Comparison of ENCODE assay signal across 23 mouse cellular contexts in the genomic region with DNA sequence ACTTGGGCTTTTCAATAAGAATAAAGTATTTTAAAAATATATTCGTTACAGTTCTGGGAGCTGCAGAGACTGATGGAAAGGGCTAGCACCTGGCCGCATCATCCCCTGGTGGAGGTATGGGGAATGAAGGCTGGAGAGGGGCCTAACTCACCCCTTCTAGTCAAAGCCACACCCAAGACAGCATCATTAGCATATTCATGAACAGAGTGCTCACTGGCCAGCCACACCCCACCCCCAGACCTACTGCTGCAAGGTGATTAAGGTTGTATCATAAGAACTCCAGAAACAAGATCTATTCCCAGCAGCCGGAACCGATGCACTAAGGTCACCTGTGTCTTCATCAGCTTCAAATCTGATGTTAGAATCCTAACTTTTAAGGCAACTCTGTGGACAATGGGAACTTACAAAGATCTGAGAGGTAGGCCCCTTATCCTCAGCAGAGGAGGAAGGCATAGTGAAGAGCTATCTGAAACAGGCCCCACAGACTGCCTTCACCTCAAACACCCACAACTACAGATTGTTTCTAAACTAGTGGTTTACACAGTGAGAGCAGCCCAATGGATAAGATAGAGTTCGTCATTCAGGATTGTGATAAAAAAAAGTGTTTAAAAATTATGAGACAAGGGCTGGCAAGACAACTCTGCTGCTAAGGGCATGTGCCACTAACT.
DNase-seq lines count a peak whose midpoint lies in the region; ATAC-seq and TF ChIP-seq lines count a peak whose summit lies in the region.
"Had no signal": no experiment of that assay in that cellular context is flagged by ENCODE, and none has a peak within 500 bp of the region (broad histone marks: within the 10 kb centered on the region; RNA-seq: fewer than 3 reads in every experiment).

No protein-coding gene starts in this region.

- H3K4me3 ChIP-seq in ES-Bruce4 (ENCODE audit: low read depth, low read length) = no peak overlapping the region
- no peak overlapping the region for H3K4me3 ChIP-seq in MEL (ENCODE audit: control insufficient read depth in 1 of 2, insufficient read depth in 1 of 2, low read depth in 2 of 2, low read length in 2 of 2)
- H3K4me3 ChIP-seq in liver, embryonic 16.5 days (ENCODE audit: low read depth, low read length) = no peak overlapping the region
- no peak overlapping the region for H3K4me3 ChIP-seq in hindbrain, embryonic 13.5 days
- H3K4me3 ChIP-seq: embryonic facial prominence, embryonic 15.5 days; heart, embryonic 13.5 days; left cerebral cortex, adult 2 months had no signal

- TF ChIP-seq POLR2A in ES-Bruce4 (IDR thresholded peaks at IDR 0.05; ENCODE audit: insufficient read depth, low read length) = no peak
- TF ChIP-seq POLR2A in MEL (IDR thresholded peaks at IDR 0.05; ENCODE audit: control insufficient read depth in 1 of 2, insufficient read depth in 1 of 2, low read depth in 1 of 2, low read length in 2 of 2, poor library complexity in 1 of 2) = no peak

- 36% methylated on average over 5 of the region's 5 CpGs for WGBS in liver, embryonic 16.5 days (ENCODE audit: insufficient replicate concordance)
- 86% methylated on average over 5 of the region's 5 CpGs for WGBS in hindbrain, embryonic 13.5 days

- TF ChIP-seq EP300 in ES-Bruce4 (IDR thresholded peaks at IDR 0.05; ENCODE audit: insufficient read depth, low read depth, low read length) (0 out of 2 replicates have a peak, but pooled peaks have one; percentile 19), MEL (IDR thresholded peaks at IDR 0.05; ENCODE audit: low read depth in 1 of 2, low read length in 2 of 2) (peak in 1 of 2 experiments; percentile 29; a peak in 1 of 4 replicates)

- DNase-seq in MEL (ENCODE audit: low read depth, low spot score) = peak; percentile 64
- no peak for DNase-seq in lung, postnatal 10 days
- no peak for DNase-seq in kidney, adult 18-20 months
- DNase-seq: adrenal gland, adult 2 months; cerebellum, adult 11 months; gastrocnemius, postnatal 10 days; kidney, postnatal 10 days; layer of hippocampus, adult 9-11 months; left cerebral cortex, postnatal 4 days; lung, postnatal 14 days; right cerebral cortex, postnatal 14 days; thymus, adult 2 months had no signal

- TF ChIP-seq CTCF in ES-Bruce4 (IDR thresholded peaks at IDR 0.05; ENCODE audit: low read depth, low read length) = peak; percentile 17
- no peak; a peak in 1 of 6 replicates for TF ChIP-seq CTCF in MEL (IDR thresholded peaks at IDR 0.05 in 2 of 3, conservative IDR thresholded peaks at IDR 0.05 in 1 of 3; ENCODE audit: control insufficient read depth in 1 of 3, insufficient read depth in 1 of 3, low read depth in 2 of 3, low read length in 3 of 3, poor library complexity in 1 of 3, severe bottlenecking in 1 of 3)

- H3K4me2 ChIP-seq in liver, embryonic 16.5 days (ENCODE audit: low read depth, low read length) = no peak overlapping the region
- no peak overlapping the region for H3K4me2 ChIP-seq in hindbrain, embryonic 13.5 days
- H3K4me2 ChIP-seq: embryonic facial prominence, embryonic 15.5 days; heart, embryonic 13.5 days had no signal

- no peak for TF ChIP-seq RAD21 in MEL (IDR thresholded peaks at IDR 0.05; ENCODE audit: low read depth, low read length)

- H3K9me3 ChIP-seq in ES-Bruce4 (replicated peaks; ENCODE audit: control insufficient read depth, insufficient read depth, low read length, poor library complexity, severe bottlenecking) (peaks cover 6% of the 10 kb centered on the region; the same call in 1 of the 2 replicates), MEL (replicated peaks; ENCODE audit: insufficient read depth, low read length) (no peaks in the 10 kb centered on the region)
- H3K9me3 ChIP-seq in liver, embryonic 16.5 days (replicated peaks; ENCODE audit: control insufficient read depth, low read length) = no peaks in the 10 kb centered on the region
- no peaks in the 10 kb centered on the region for H3K9me3 ChIP-seq in hindbrain, embryonic 13.5 days
- H3K9me3 ChIP-seq: embryonic facial prominence, embryonic 15.5 days; heart, embryonic 13.5 days had no signal

- H3K9ac ChIP-seq in ES-Bruce4 (ENCODE audit: low read depth, poor library complexity, severe bottlenecking) (no peak overlapping the region), MEL (ENCODE audit: control insufficient read depth, low read depth, low read length, poor library complexity, severe bottlenecking) (no peak overlapping the region)
- H3K9ac ChIP-seq in liver, embryonic 16.5 days (ENCODE audit: low read depth, low read length) = no peak overlapping the region
- no peak overlapping the region for H3K9ac ChIP-seq in hindbrain, embryonic 13.5 days
- H3K9ac ChIP-seq: embryonic facial prominence, embryonic 15.5 days; heart, embryonic 13.5 days had no signal

- H3K27me3 ChIP-seq in ES-Bruce4 (ENCODE audit: control insufficient read depth, insufficient read depth, low read length, poor library complexity, severe bottlenecking) (no peaks in the 10 kb centered on the region), MEL (ENCODE audit: control insufficient read depth in 1 of 2, insufficient read depth in 2 of 2, low read length in 2 of 2) (no peaks in the 10 kb centered on the region)
- no peaks in the 10 kb centered on the region for H3K27me3 ChIP-seq in liver, embryonic 16.5 days (ENCODE audit: control insufficient read depth, insufficient read depth, low read depth, low read length)
- H3K27me3 ChIP-seq in hindbrain, embryonic 13.5 days = no peaks in the 10 kb centered on the region
- H3K27me3 ChIP-seq: embryonic facial prominence, embryonic 15.5 days; heart, embryonic 13.5 days had no signal

- H3K79me2 ChIP-seq in MEL (ENCODE audit: control insufficient read depth, insufficient read depth, low read length, poor library complexity) = no peaks in the 10 kb centered on the region; the same call in 1 of the 2 replicates

- H3K27ac ChIP-seq in ES-Bruce4 (ENCODE audit: insufficient read depth, low read length) (no peak overlapping the region), MEL (ENCODE audit: control insufficient read depth, low read depth, low read length) (peak overlapping the region; percentile 28; the same call in 1 of the 2 replicates)
- H3K27ac ChIP-seq in liver, embryonic 16.5 days (ENCODE audit: low read length) = no peak overlapping the region
- H3K27ac ChIP-seq in hindbrain, embryonic 13.5 days = no peak overlapping the region
- H3K27ac ChIP-seq: embryonic facial prominence, embryonic 15.5 days; left cerebral cortex, adult 2 months had no signal

- no peaks in the 10 kb centered on the region for H3K36me3 ChIP-seq in ES-Bruce4 (ENCODE audit: control insufficient read depth, insufficient read depth, low read length, poor library complexity, severe bottlenecking)
- H3K36me3 ChIP-seq in MEL (ENCODE audit: control insufficient read depth in 1 of 2, insufficient read depth in 2 of 2, low read length in 2 of 2) = peaks cover 0 to 47% of the 10 kb centered on the region in 2 experiments; a peak in 2 of 4 replicates
- H3K36me3 ChIP-seq in liver, embryonic 16.5 days (ENCODE audit: control insufficient read depth, insufficient read depth) = no peaks in the 10 kb centered on the region
- no peaks in the 10 kb centered on the region for H3K36me3 ChIP-seq in hindbrain, embryonic 13.5 days
- H3K36me3 ChIP-seq: embryonic facial prominence, embryonic 15.5 days; G1E; heart, embryonic 13.5 days had no signal

- 0 out of 2 replicates have a peak, but pooled peaks have one; percentile 53 for ATAC-seq in erythroid progenitor cell, adult 5-6 weeks (replicated peaks; ENCODE audit: low FRiP score, poor library complexity, severe bottlenecking)
- ATAC-seq in liver, embryonic 16.5 days (ENCODE audit: low read depth) = peak; percentile 67
- ATAC-seq in hindbrain, embryonic 13.5 days (ENCODE audit: low FRiP score) = no peak
- ATAC-seq: hindbrain, embryonic 16.5 days; intestine, postnatal 0 days; midbrain, embryonic 16.5 days had no signal

- H3K4me1 ChIP-seq in ES-Bruce4 (ENCODE audit: control insufficient read depth, insufficient read depth, low read length) = peaks cover 2% of the 10 kb centered on the region
- peaks cover 7 to 56% of the 10 kb centered on the region in 2 experiments for H3K4me1 ChIP-seq in MEL (ENCODE audit: control insufficient read depth in 1 of 2, insufficient read depth in 2 of 2, low read length in 2 of 2)
- peaks cover 62% of the 10 kb centered on the region for H3K4me1 ChIP-seq in liver, embryonic 16.5 days (ENCODE audit: control insufficient read depth, low read depth, low read length)
- H3K4me1 ChIP-seq in hindbrain, embryonic 13.5 days (replicated peaks) = peaks cover 13% of the 10 kb centered on the region

TF ChIP-seq in MEL, 35 proteins besides CTCF, POLR2A, EP300 and RAD21 (continues in another document):
- TF ChIP-seq GABPA (IDR thresholded peaks at IDR 0.05; ENCODE audit: low read depth, low read length) (no peak), CHD1 (IDR thresholded peaks at IDR 0.05; ENCODE audit: low read depth, low read length) (no peak), TAL1 (IDR thresholded peaks at IDR 0.05; ENCODE audit: low read length) (no peak), MYC (IDR thresholded peaks at IDR 0.05; ENCODE audit: low read depth, low read length) (no peak), MEF2A (IDR thresholded peaks at IDR 0.05; ENCODE audit: extremely low read depth, insufficient replicate concordance, low read depth, low read length, poor library complexity, severe bottlenecking) (no peak), MAZ (IDR thresholded peaks at IDR 0.05; ENCODE audit: low read depth, low read length) (no peak), NRF1 (IDR thresholded peaks at IDR 0.05; ENCODE audit: insufficient read depth, low read depth, low read length, poor library complexity, severe bottlenecking) (no peak), RCOR1 (IDR thresholded peaks at IDR 0.05; ENCODE audit: low read depth, low read length) (no peak; the same call in 1 of the 2 replicates), MAFK (IDR thresholded peaks at IDR 0.05; ENCODE audit: borderline replicate concordance, low read depth, low read length) (no peak), USF1 (IDR thresholded peaks at IDR 0.05; ENCODE audit: low read depth, low read length) (no peak), KAT2A (conservative IDR thresholded peaks at IDR 0.05; ENCODE audit: low read depth, low read length) (no peak), BHLHE40 (IDR thresholded peaks at IDR 0.05; ENCODE audit: borderline replicate concordance, low read depth, low read length) (no peak), ZNF384 (IDR thresholded peaks at IDR 0.05; ENCODE audit: low read depth, low read length) (0 out of 2 replicates have a peak, but pooled peaks have one; percentile 13), POLR2AphosphoS2 (IDR thresholded peaks at IDR 0.05; ENCODE audit: low read length) (no peak), GATA1 (IDR thresholded peaks at IDR 0.05; ENCODE audit: low read depth, low read length) (peak; percentile 11; the same call in 1 of the 2 replicates), TBP (IDR thresholded peaks at IDR 0.05; ENCODE audit: low read depth, low read length) (peak; percentile 93), SMC3 (IDR thresholded peaks at IDR 0.05; ENCODE audit: low read depth, low read length) (no peak), TCF12 (IDR thresholded peaks at IDR 0.05; ENCODE audit: low read depth, low read length) (no peak), SIN3A (IDR thresholded peaks at IDR 0.05; ENCODE audit: low read length) (no peak), ETS1 (IDR thresholded peaks at IDR 0.05; ENCODE audit: low read depth, low read length) (no peak)
